12 mouse cellular contexts compared by ENCODE assay signal in the genomic region with DNA sequence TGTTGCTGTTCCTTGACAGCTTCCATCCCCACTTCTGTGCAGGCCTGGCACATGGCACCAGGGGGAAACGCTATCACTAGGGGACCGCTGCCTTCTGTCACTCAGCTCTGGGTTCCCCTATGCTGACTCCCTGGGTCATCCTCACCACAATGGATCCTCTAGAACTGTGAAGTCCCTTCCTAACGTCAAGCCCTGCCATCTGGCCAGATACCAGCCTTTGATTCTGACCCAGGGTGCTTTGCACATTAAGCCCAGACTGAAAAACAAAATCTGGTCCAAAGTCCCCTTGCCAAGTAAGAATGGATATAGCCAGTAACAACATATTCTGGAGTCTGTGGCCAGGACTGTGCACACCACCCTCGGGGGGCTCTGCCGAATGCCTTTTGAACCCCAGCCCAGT.
A peak's percentile ranks its signal among the peaks of the same experiment; 100 is the strongest.
DNase-seq lines count a peak whose midpoint lies in the region; ATAC-seq lines count a peak whose summit lies in the region.
"Had no signal": no experiment of that assay in that cellular context is flagged by ENCODE, and none has a peak within 500 bp of the region (broad histone marks: within the 10 kb centered on the region; RNA-seq: fewer than 3 reads in every experiment).

No protein-coding gene starts in this region.

- 75% methylated on average over 5 of the region's 5 CpGs for WGBS in forebrain, embryonic 13.5 days
- WGBS in forebrain, embryonic 11.5 days = 87% methylated on average over 5 of the region's 5 CpGs
- 81% methylated on average over 5 of the region's 5 CpGs for WGBS in hindbrain, embryonic 10.5 days
- WGBS in hindbrain, embryonic 12.5 days = 77% methylated on average over 5 of the region's 5 CpGs

- peaks cover 20% of the 10 kb centered on the region; the same call in 1 of the 2 replicates for H3K27me3 ChIP-seq in forebrain, embryonic 13.5 days
- peaks cover 2% of the 10 kb centered on the region for H3K27me3 ChIP-seq in forebrain, embryonic 11.5 days (ENCODE audit: control insufficient read depth, insufficient read depth, low read length)
- peaks cover 39% of the 10 kb centered on the region for H3K27me3 ChIP-seq in hindbrain, embryonic 10.5 days (ENCODE audit: insufficient read depth, poor library complexity, severe bottlenecking)
- H3K27me3 ChIP-seq in hindbrain, embryonic 12.5 days = 0 out of 2 replicates have a peak, but pooled peaks cover 3% of the 10 kb centered on the region
- H3K27me3 ChIP-seq: neural tube, embryonic 15.5 days had no signal

- no peak overlapping the region for H3K9ac ChIP-seq in forebrain, embryonic 13.5 days
- H3K9ac ChIP-seq in forebrain, embryonic 11.5 days (ENCODE audit: low read length) = no peak overlapping the region
- H3K9ac ChIP-seq in hindbrain, embryonic 12.5 days = no peak overlapping the region
- H3K9ac ChIP-seq: embryonic facial prominence, embryonic 13.5 days; limb, embryonic 12.5 days; neural tube, embryonic 15.5 days had no signal

- no peak overlapping the region for H3K4me2 ChIP-seq in forebrain, embryonic 13.5 days
- no peak overlapping the region for H3K4me2 ChIP-seq in forebrain, embryonic 11.5 days (ENCODE audit: low read depth, low read length, severe bottlenecking)
- no peak overlapping the region for H3K4me2 ChIP-seq in hindbrain, embryonic 12.5 days (replicated peaks)
- H3K4me2 ChIP-seq: embryonic facial prominence, embryonic 13.5 days; limb, embryonic 12.5 days; neural tube, embryonic 15.5 days had no signal

- no peak for DNase-seq in forebrain, embryonic 11.5 days (ENCODE audit: low spot score)
- no peak for DNase-seq in hindbrain, embryonic 10.5 days (ENCODE audit: low spot score)
- peak; percentile 42 for DNase-seq in cerebellum, adult 11 months
- DNase-seq in fat pad, adult 2 months (ENCODE audit: extremely low read depth, low read depth, low spot score) = peak; percentile 14
- DNase-seq in T-cell, adult 2 months (ENCODE audit: low spot score) = no peak
- DNase-seq in thymus, adult 18-20 months = no peak
- DNase-seq: adrenal gland, adult 8-10 months had no signal

- H3K27ac ChIP-seq in forebrain, embryonic 13.5 days = no peak overlapping the region
- no peak overlapping the region for H3K27ac ChIP-seq in forebrain, embryonic 11.5 days (ENCODE audit: low read depth, low read length)
- peak overlapping the region; percentile 41; the same call in 1 of the 2 replicates for H3K27ac ChIP-seq in hindbrain, embryonic 10.5 days
- no peak overlapping the region for H3K27ac ChIP-seq in hindbrain, embryonic 12.5 days
- H3K27ac ChIP-seq: embryonic facial prominence, embryonic 13.5 days; limb, embryonic 12.5 days; neural tube, embryonic 15.5 days had no signal

- H3K36me3 ChIP-seq in forebrain, embryonic 13.5 days (ENCODE audit: poor library complexity, severe bottlenecking) = no peaks in the 10 kb centered on the region
- no peaks in the 10 kb centered on the region for H3K36me3 ChIP-seq in forebrain, embryonic 11.5 days (ENCODE audit: control insufficient read depth, insufficient read depth, low read length)
- no peaks in the 10 kb centered on the region for H3K36me3 ChIP-seq in hindbrain, embryonic 10.5 days
- no peaks in the 10 kb centered on the region for H3K36me3 ChIP-seq in hindbrain, embryonic 12.5 days
- H3K36me3 ChIP-seq: embryonic facial prominence, embryonic 13.5 days; limb, embryonic 12.5 days; neural tube, embryonic 15.5 days had no signal

- peaks cover 46% of the 10 kb centered on the region for H3K4me1 ChIP-seq in forebrain, embryonic 13.5 days
- no peaks in the 10 kb centered on the region for H3K4me1 ChIP-seq in forebrain, embryonic 11.5 days (replicated peaks; ENCODE audit: control insufficient read depth, insufficient read depth, low read length)
- peaks cover 88% of the 10 kb centered on the region for H3K4me1 ChIP-seq in hindbrain, embryonic 10.5 days (replicated peaks)
- H3K4me1 ChIP-seq in hindbrain, embryonic 12.5 days = peaks cover 93% of the 10 kb centered on the region

- H3K4me3 ChIP-seq in forebrain, embryonic 13.5 days = no peak overlapping the region
- H3K4me3 ChIP-seq in forebrain, embryonic 11.5 days (ENCODE audit: low read depth, low read length) = no peak overlapping the region
- H3K4me3 ChIP-seq in hindbrain, embryonic 10.5 days = no peak overlapping the region
- no peak overlapping the region for H3K4me3 ChIP-seq in hindbrain, embryonic 12.5 days
- H3K4me3 ChIP-seq: embryonic facial prominence, embryonic 13.5 days; limb, embryonic 12.5 days; neural tube, embryonic 15.5 days had no signal

- ATAC-seq in forebrain, embryonic 13.5 days = peak; percentile 38; the same call in 1 of the 2 replicates
- no peak for ATAC-seq in forebrain, embryonic 11.5 days (replicated peaks; ENCODE audit: low FRiP score)
- ATAC-seq in hindbrain, embryonic 12.5 days (ENCODE audit: low FRiP score) = no peak

- no peaks in the 10 kb centered on the region for H3K9me3 ChIP-seq in forebrain, embryonic 13.5 days (replicated peaks)
- no peaks in the 10 kb centered on the region for H3K9me3 ChIP-seq in forebrain, embryonic 11.5 days (ENCODE audit: control insufficient read depth, low read length)
- no peaks in the 10 kb centered on the region for H3K9me3 ChIP-seq in hindbrain, embryonic 10.5 days
- H3K9me3 ChIP-seq in hindbrain, embryonic 12.5 days (replicated peaks) = no peaks in the 10 kb centered on the region
- H3K9me3 ChIP-seq: embryonic facial prominence, embryonic 13.5 days; limb, embryonic 12.5 days; neural tube, embryonic 15.5 days had no signal

Comparison
In these comparisons a context has a peak if more than half of its experiments do, and no peak if none do; other contexts are left out.
1. DNase-seq: peak in cerebellum, adult 11 months (single experiment) and fat pad, adult 2 months (single experiment); none in forebrain, embryonic 11.5 days (single experiment), hindbrain, embryonic 10.5 days (single experiment), T-cell, adult 2 months (single experiment) and thymus, adult 18-20 months (0 of 2).